Mouse (Mus musculus): ENCODE data around the gene Sugct. TPM values are rescaled to one million over a fixed set of nuclear protein-coding genes. Genes with fewer than 3 reads are reported as not detected.

Gene Sugct
- polyA plus RNA-seq, 1 experiment from 2014 or later = 4.9 TPM

DNA sequence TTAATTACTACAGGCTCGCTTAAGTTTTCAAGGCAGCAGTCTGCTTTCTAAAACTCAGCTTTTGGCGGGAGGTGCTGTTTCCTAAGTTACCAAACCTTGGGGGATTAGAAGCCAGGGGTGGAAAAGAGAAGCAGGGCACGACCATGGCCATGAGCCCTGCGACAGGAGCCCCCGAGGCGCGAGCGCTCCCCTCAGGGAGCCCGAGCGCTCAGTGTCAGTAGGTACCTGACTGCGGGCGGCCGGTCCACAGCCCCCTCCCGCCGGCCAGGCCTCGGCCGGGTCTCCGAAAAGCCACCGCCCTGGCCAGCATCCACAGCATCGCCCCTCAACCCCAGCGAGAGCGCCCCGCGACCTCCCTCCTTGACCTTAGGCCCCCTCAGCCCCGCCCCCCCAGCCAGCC lies 939 bp downstream of the Sugct start:
- Histone ChIP-seq H3K4me1 (replicated peaks) (peaks cover 11% of the 10 kb centered on the region), H3K4me2 (peak overlapping the region; percentile 74), H3K27ac (ENCODE audit: poor library complexity, severe bottlenecking) (peak overlapping the region; percentile 80), H3K4me3 (peak overlapping the region; percentile 90), H3K27me3 (replicated peaks) (no peaks in the 10 kb centered on the region), H3K9me3 (replicated peaks) (no peaks in the 10 kb centered on the region), H3K36me3 (peaks cover 3% of the 10 kb centered on the region; the same call in 1 of the 2 replicates), H3K9ac (peak overlapping the region; percentile 82)
- under 1% methylated on average over 22 of the region's 25 CpGs for WGBS
- peak; percentile 72 for ATAC-seq (ENCODE audit: insufficient number of reproducible peaks, low FRiP score)

DNA sequence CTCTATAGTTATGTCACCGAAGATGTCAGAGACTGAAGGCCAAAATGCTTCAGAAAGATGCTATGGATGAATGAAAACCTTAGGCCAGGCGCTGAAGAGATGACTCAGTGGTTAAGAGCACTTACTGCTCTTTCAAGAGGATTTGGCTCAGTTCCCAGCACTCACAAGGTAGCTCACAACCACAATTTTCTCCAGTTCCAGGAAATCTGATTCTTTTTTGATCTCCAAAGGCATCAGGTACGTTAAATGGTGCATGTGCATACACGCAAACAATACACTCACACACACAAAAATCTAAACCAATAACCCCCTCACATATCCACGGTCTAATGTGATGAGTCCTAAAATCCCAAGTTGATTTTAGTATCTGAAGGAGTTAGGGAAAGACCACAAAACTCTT lies 1.5 kb downstream of the Sugct start:
- no peak for ATAC-seq (ENCODE audit: insufficient number of reproducible peaks, low FRiP score)
- H3K27ac ChIP-seq (ENCODE audit: poor library complexity, severe bottlenecking) = no peak overlapping the region
- H3K36me3 ChIP-seq = peaks cover 3% of the 10 kb centered on the region; the same call in 1 of the 2 replicates
- 69% methylated on average over 5 of the region's 5 CpGs for WGBS
- no peaks in the 10 kb centered on the region for H3K27me3 ChIP-seq (replicated peaks)
- peak overlapping the region; percentile 90; the same call in 1 of the 2 replicates for H3K4me3 ChIP-seq
- H3K4me2 ChIP-seq = peak overlapping the region; percentile 41
- no peak overlapping the region for H3K9ac ChIP-seq
- H3K9me3 ChIP-seq (replicated peaks) = no peaks in the 10 kb centered on the region
- peaks cover 11% of the 10 kb centered on the region for H3K4me1 ChIP-seq (replicated peaks)

- Histone ChIP-seq H3K4me3 (no peak overlapping the region), H3K27ac (ENCODE audit: poor library complexity, severe bottlenecking) (no peak overlapping the region), H3K27me3 (replicated peaks) (no peaks in the 10 kb centered on the region), H3K4me1 (replicated peaks) (peaks cover 7% of the 10 kb centered on the region), H3K4me2 (no peak overlapping the region), H3K9me3 (replicated peaks) (no peaks in the 10 kb centered on the region), H3K36me3 (no peaks in the 10 kb centered on the region), H3K9ac (no peak overlapping the region)
- WGBS = 70% methylated on average over 1 of the region's 1 CpGs
- no peak for ATAC-seq (ENCODE audit: insufficient number of reproducible peaks, low FRiP score)
These were observed 3.9 kb downstream of the Sugct start for GRCm38 (mm10) chr13:17691436-17691835.

DNA sequence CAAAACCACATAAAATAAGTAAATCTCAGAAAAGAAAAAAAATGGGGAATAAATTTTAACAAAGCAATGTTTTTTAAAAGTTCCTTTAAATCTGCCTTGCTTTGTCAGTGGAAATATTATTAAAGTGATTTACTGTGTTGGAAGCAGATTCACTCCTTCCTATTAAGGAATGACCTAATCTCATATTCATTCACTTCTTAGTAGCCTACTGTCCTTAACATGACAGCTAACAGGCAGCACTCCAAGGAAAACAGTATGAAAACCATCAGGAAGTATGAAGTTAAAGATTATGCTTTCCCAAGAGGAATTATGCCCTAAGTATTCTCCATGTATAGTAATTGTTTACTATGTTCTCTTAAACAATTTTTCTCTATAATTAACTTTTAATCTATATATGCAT lies 4.7 kb downstream of the Sugct start:
- Histone ChIP-seq H3K4me1 (replicated peaks) (peaks cover 7% of the 10 kb centered on the region), H3K4me2 (no peak overlapping the region), H3K27me3 (replicated peaks) (no peaks in the 10 kb centered on the region), H3K4me3 (no peak overlapping the region), H3K9me3 (replicated peaks) (no peaks in the 10 kb centered on the region), H3K9ac (no peak overlapping the region), H3K27ac (ENCODE audit: poor library complexity, severe bottlenecking) (no peak overlapping the region), H3K36me3 (no peaks in the 10 kb centered on the region)
- ATAC-seq (ENCODE audit: insufficient number of reproducible peaks, low FRiP score) = no peak

DNA sequence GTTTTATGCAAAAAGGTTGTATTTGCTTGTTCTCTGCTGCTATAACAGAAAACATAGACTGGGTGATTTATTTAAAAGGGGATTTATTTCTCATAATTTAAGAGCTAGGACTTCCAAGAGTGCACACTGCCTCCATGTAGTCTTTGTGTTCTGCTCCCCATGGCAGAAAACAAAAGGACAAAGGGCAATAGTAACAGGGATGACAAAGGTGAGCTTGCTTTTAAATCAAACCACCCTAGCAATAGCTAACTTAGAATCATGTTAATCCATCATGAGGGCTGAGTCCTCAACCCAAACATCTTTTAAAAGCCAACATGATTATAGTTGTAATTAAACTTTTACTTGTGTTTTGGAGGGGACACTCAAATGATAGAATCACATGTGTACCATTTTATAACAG lies 5.9 kb downstream of the Sugct start:
- Histone ChIP-seq H3K27me3 (replicated peaks) (no peaks in the 10 kb centered on the region), H3K9ac (no peak overlapping the region)
- no peak for ATAC-seq (ENCODE audit: insufficient number of reproducible peaks, low FRiP score)

GRCm38 (mm10) chr13:17671122-17671521 lies 24.2 kb downstream of the Sugct start:
- H3K27ac ChIP-seq (ENCODE audit: poor library complexity, severe bottlenecking) = no peak overlapping the region
- no peak overlapping the region for H3K4me3 ChIP-seq
- no peaks in the 10 kb centered on the region for H3K9me3 ChIP-seq (replicated peaks)
- H3K9ac ChIP-seq = no peak overlapping the region
- H3K4me2 ChIP-seq = no peak overlapping the region
- WGBS = 80% methylated on average over 1 of the region's 1 CpGs
- no peaks in the 10 kb centered on the region for H3K36me3 ChIP-seq
- no peaks in the 10 kb centered on the region for H3K4me1 ChIP-seq (replicated peaks)
- no peaks in the 10 kb centered on the region for H3K27me3 ChIP-seq (replicated peaks)
- ATAC-seq (ENCODE audit: insufficient number of reproducible peaks, low FRiP score) = no peak

More for the DNA sequence above, 5.9 kb downstream of the Sugct start:
- Histone ChIP-seq H3K4me1 (replicated peaks) (peaks cover 7% of the 10 kb centered on the region), H3K4me3 (no peak overlapping the region), H3K36me3 (no peaks in the 10 kb centered on the region), H3K9me3 (replicated peaks) (no peaks in the 10 kb centered on the region), H3K27ac (ENCODE audit: poor library complexity, severe bottlenecking) (no peak overlapping the region), H3K4me2 (no peak overlapping the region)

GRCm38 (mm10) chr13:17667380-17667779 lies 28.0 kb downstream of the Sugct start:
- Histone ChIP-seq H3K4me1 (replicated peaks) (no peaks in the 10 kb centered on the region), H3K27ac (ENCODE audit: poor library complexity, severe bottlenecking) (no peak overlapping the region), H3K9ac (no peak overlapping the region), H3K4me2 (no peak overlapping the region), H3K27me3 (replicated peaks) (no peaks in the 10 kb centered on the region), H3K36me3 (no peaks in the 10 kb centered on the region), H3K9me3 (replicated peaks) (no peaks in the 10 kb centered on the region), H3K4me3 (no peak overlapping the region)
- no peak for ATAC-seq (ENCODE audit: insufficient number of reproducible peaks, low FRiP score)
- 85% methylated on average over 1 of the region's 1 CpGs for WGBS

- H3K9ac ChIP-seq = no peak overlapping the region
- no peaks in the 10 kb centered on the region for H3K27me3 ChIP-seq (replicated peaks)
- no peak overlapping the region for H3K4me2 ChIP-seq
- WGBS = 41% methylated on average over 2 of the region's 2 CpGs
- H3K27ac ChIP-seq (ENCODE audit: poor library complexity, severe bottlenecking) = no peak overlapping the region
- H3K9me3 ChIP-seq (replicated peaks) = no peaks in the 10 kb centered on the region
- H3K4me3 ChIP-seq = no peak overlapping the region
- H3K4me1 ChIP-seq (replicated peaks) = no peaks in the 10 kb centered on the region
- H3K36me3 ChIP-seq = no peaks in the 10 kb centered on the region
- ATAC-seq (ENCODE audit: insufficient number of reproducible peaks, low FRiP score) = no peak
These were observed 53.1 kb downstream of the Sugct start for GRCm38 (mm10) chr13:17642294-17642693.

GRCm38 (mm10) chr13:17638008-17638407 lies 57.3 kb downstream of the Sugct start:
- Histone ChIP-seq H3K4me1 (replicated peaks) (no peaks in the 10 kb centered on the region), H3K36me3 (no peaks in the 10 kb centered on the region), H3K4me2 (no peak overlapping the region), H3K9me3 (replicated peaks) (no peaks in the 10 kb centered on the region), H3K27ac (ENCODE audit: poor library complexity, severe bottlenecking) (no peak overlapping the region), H3K27me3 (replicated peaks) (no peaks in the 10 kb centered on the region), H3K9ac (no peak overlapping the region), H3K4me3 (no peak overlapping the region)
- ATAC-seq (ENCODE audit: insufficient number of reproducible peaks, low FRiP score) = no peak

DNA sequence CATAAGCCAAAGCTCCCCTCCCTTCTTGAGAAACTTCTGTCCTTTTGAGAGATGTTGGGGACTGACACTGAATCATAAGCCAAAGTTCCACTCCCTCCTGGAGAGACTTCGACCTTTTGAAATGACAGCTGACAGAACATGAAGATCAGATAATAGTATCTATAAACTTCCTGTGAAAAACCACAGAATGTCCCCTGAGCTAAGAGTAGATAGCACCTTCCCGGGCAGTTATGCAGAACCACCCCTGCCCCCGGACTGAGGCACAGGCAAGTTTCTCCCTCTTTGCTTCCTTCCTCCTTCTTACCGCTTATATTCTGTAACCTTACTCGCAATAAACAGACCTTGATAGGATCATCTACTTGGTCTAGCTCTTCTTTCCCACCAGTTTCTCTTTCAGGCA lies 68.2 kb downstream of the Sugct start:
- ATAC-seq (ENCODE audit: insufficient number of reproducible peaks, low FRiP score) = no peak
- WGBS = 72% methylated on average over 5 of the region's 5 CpGs

GRCm38 (mm10) chr13:17624976-17625375 lies 70.4 kb downstream of the Sugct start:
- no peaks in the 10 kb centered on the region for H3K36me3 ChIP-seq
- H3K4me3 ChIP-seq = no peak overlapping the region
- H3K27me3 ChIP-seq (replicated peaks) = no peaks in the 10 kb centered on the region
- H3K4me1 ChIP-seq (replicated peaks) = no peaks in the 10 kb centered on the region
- no peak overlapping the region for H3K9ac ChIP-seq
- H3K9me3 ChIP-seq (replicated peaks) = no peaks in the 10 kb centered on the region; the same call in 1 of the 2 replicates
- no peak overlapping the region for H3K27ac ChIP-seq (ENCODE audit: poor library complexity, severe bottlenecking)
- no peak for ATAC-seq (ENCODE audit: insufficient number of reproducible peaks, low FRiP score)
- H3K4me2 ChIP-seq = no peak overlapping the region

More for the DNA sequence above, 68.2 kb downstream of the Sugct start:
- Histone ChIP-seq H3K27ac (ENCODE audit: poor library complexity, severe bottlenecking) (no peak overlapping the region), H3K9ac (no peak overlapping the region), H3K27me3 (replicated peaks) (no peaks in the 10 kb centered on the region), H3K9me3 (replicated peaks) (no peaks in the 10 kb centered on the region; the same call in 1 of the 2 replicates), H3K36me3 (no peaks in the 10 kb centered on the region), H3K4me3 (no peak overlapping the region), H3K4me2 (no peak overlapping the region), H3K4me1 (replicated peaks) (no peaks in the 10 kb centered on the region)

GRCm38 (mm10) chr13:17606217-17606616 lies 89.1 kb downstream of the Sugct start:
- Histone ChIP-seq H3K9ac (no peak overlapping the region), H3K4me1 (replicated peaks) (no peaks in the 10 kb centered on the region), H3K36me3 (no peaks in the 10 kb centered on the region), H3K4me3 (no peak overlapping the region), H3K9me3 (replicated peaks) (peaks cover 4% of the 10 kb centered on the region), H3K27ac (ENCODE audit: poor library complexity, severe bottlenecking) (no peak overlapping the region), H3K27me3 (replicated peaks) (no peaks in the 10 kb centered on the region), H3K4me2 (no peak overlapping the region)
- no peak for ATAC-seq (ENCODE audit: insufficient number of reproducible peaks, low FRiP score)
- 54% methylated on average over 1 of the region's 1 CpGs for WGBS

Measured in heart, embryonic 12.5 days (tissue).